Mouse (Mus musculus): Measurements from ENCODE around the gene Arhgap20.

Gene Arhgap20

GRCm38 (mm10) chr9:51764921-51765416 lies at the start of gene Arhgap20:
TSS of gene Arhgap20 (plus strand) at chr9:51765337.
- peak; percentile 59 for DNase-seq (ENCODE audit: low read depth, low spot score)

- no peak for DNase-seq (ENCODE audit: low read depth, low spot score)
These were observed 46.3 kb upstream of the Arhgap20 start for GRCm38 (mm10) chr9:51718793-51719192.

- no peak for DNase-seq (ENCODE audit: low read depth, low spot score)
These were observed 37.2 kb upstream of the Arhgap20 start for GRCm38 (mm10) chr9:51727960-51728359.

GRCm38 (mm10) chr9:51735180-51736034 lies 29.7 kb upstream of the Arhgap20 start:
- DNase-seq (ENCODE audit: low read depth, low spot score): peak; percentile 21

GRCm38 (mm10) chr9:51736750-51737368 lies 28.3 kb upstream of the Arhgap20 start:
- peak; percentile 4 for DNase-seq (ENCODE audit: low read depth, low spot score)

- no peak for DNase-seq (ENCODE audit: low read depth, low spot score)
These were observed 26.8 kb upstream of the Arhgap20 start for GRCm38 (mm10) chr9:51738349-51738748.

GRCm38 (mm10) chr9:51739826-51740225 lies 25.3 kb upstream of the Arhgap20 start:
- DNase-seq (ENCODE audit: low read depth, low spot score): no peak

- no peak for DNase-seq (ENCODE audit: low read depth, low spot score)
These were observed 15.0 kb upstream of the Arhgap20 start for GRCm38 (mm10) chr9:51750144-51750543.

- no peak for DNase-seq (ENCODE audit: low read depth, low spot score)
These were observed 4.1 kb upstream of the Arhgap20 start for GRCm38 (mm10) chr9:51761003-51761402.

- DNase-seq (ENCODE audit: low read depth, low spot score): no peak
These were observed 879 bp upstream of the Arhgap20 start for GRCm38 (mm10) chr9:51764041-51764875.

GRCm38 (mm10) chr9:51765417-51766174 lies 459 bp downstream of the Arhgap20 start:
- DNase-seq (ENCODE audit: low read depth, low spot score): no peak

GRCm38 (mm10) chr9:51766175-51767062 lies 1.3 kb downstream of the Arhgap20 start:
- no peak for DNase-seq (ENCODE audit: low read depth, low spot score)

GRCm38 (mm10) chr9:51774201-51774600 lies 9.1 kb downstream of the Arhgap20 start:
- DNase-seq (ENCODE audit: low read depth, low spot score): no peak

GRCm38 (mm10) chr9:51776459-51776858 lies 11.3 kb downstream of the Arhgap20 start:
- DNase-seq (ENCODE audit: low read depth, low spot score): no peak

GRCm38 (mm10) chr9:51777180-51777579 lies 12.0 kb downstream of the Arhgap20 start:
- DNase-seq (ENCODE audit: low read depth, low spot score): no peak

- DNase-seq (ENCODE audit: low read depth, low spot score): no peak
These were observed 14.1 kb downstream of the Arhgap20 start for GRCm38 (mm10) chr9:51779232-51779631.

- DNase-seq (ENCODE audit: low read depth, low spot score): no peak
These were observed 16.0 kb downstream of the Arhgap20 start for GRCm38 (mm10) chr9:51781092-51781491.

- DNase-seq (ENCODE audit: low read depth, low spot score): no peak
These were observed 22.2 kb downstream of the Arhgap20 start for GRCm38 (mm10) chr9:51787380-51787779.

- no peak for DNase-seq (ENCODE audit: low read depth, low spot score)
These were observed 23.3 kb downstream of the Arhgap20 start for GRCm38 (mm10) chr9:51788466-51788865.

- no peak for DNase-seq (ENCODE audit: low read depth, low spot score)
These were observed 30.1 kb downstream of the Arhgap20 start for GRCm38 (mm10) chr9:51795206-51795605.

Measured in forelimb bud, embryonic 11.5 days (tissue).